Mouse (Mus musculus) olfactory bulb, adult 2 months (tissue): ENCODE results near the gene Nr2f2. TPM values are rescaled to one million over a fixed set of nuclear protein-coding genes. Genes with fewer than 3 reads are reported as not detected.
A peak's percentile ranks its signal among the peaks of the same experiment; 100 is the strongest.

ENCODE experiments used
- H3K27ac ChIP-seq: fragments of 200-500 bp; 2 replicates; pipeline ENCODE4 v1.5.1; 2012; ENCODE audit warnings: low read depth, low read length; ENCODE audit not compliant: insufficient read depth
- H3K4me1 ChIP-seq: fragments of 200-500 bp; 2 replicates; pipeline ENCODE4 v1.6.1; 2012; ENCODE audit warnings: low read length; ENCODE audit not compliant: control insufficient read depth, insufficient read depth
- H3K4me3 ChIP-seq: fragments of 200-500 bp; 2 replicates; pipeline ENCODE4 v1.5.1; 2012; ENCODE audit warnings: mild to moderate bottlenecking, low read depth, low read length, moderate library complexity; ENCODE audit not compliant: insufficient read depth
- CTCF ChIP-seq: fragments of 200-500 bp; IDR thresholded peaks from 2 replicates; pipeline ENCODE4 v1.5.1; 2012; ENCODE audit warnings: low read depth, mild to moderate bottlenecking, low read length, moderate library complexity; ENCODE audit not compliant: insufficient read depth
- POLR2A ChIP-seq: fragments of 200-500 bp; IDR thresholded peaks from 2 replicates; pipeline ENCODE4 v1.6.1; 2012; ENCODE audit warnings: mild to moderate bottlenecking, low read depth, low read length, moderate library complexity; ENCODE audit not compliant: insufficient read depth
- WGBS: fragments of 180-500 bp; shearing (Covaris S2); methylation state at CpG from one replicate; pipeline ENCODE4 v1.1.7; 2018; 5-methylcytosine and 5-hydroxymethylcytosine counted together
- polyA plus RNA-seq: library from polyadenylated mRNA; stranded (reverse); fragments of >200 nt; gene quantifications from 2 replicates; pipeline ENCODE4 v1.2.4, GENCODE M21; 2012; ENCODE audit warnings: low replicate concordance; ENCODE audit not compliant: missing spikeins, insufficient read depth, insufficient read length

Nr2f2 gene
- polyA plus RNA-seq, 1 experiment: not detected

DNA sequence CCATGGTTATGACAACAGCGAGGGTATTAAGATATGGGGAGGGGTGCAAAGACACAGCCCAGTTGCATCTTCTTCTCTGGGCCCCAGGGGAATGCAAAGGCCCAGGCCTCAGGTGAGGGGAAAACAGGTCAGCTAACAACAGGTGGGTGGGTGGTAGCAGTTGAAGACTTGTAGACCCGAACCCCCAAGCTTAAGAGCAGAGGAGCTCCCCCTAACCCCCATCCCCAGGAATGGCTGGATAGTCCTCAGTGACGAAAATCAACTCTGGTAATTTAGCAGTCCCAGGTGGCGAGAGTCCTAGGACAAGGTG, 2.2 kb upstream of the Nr2f2 start:
- Histone ChIP-seq H3K4me1 (peaks cover 2% of the 10 kb centered on the region; the same call in 1 of the 2 replicates), H3K4me3 (no peak overlapping the region), H3K27ac (no peak overlapping the region)
- 10% methylated on average over 4 of the region's 4 CpGs for WGBS
- TF ChIP-seq POLR2A (no peak), CTCF (no peak)

DNA sequence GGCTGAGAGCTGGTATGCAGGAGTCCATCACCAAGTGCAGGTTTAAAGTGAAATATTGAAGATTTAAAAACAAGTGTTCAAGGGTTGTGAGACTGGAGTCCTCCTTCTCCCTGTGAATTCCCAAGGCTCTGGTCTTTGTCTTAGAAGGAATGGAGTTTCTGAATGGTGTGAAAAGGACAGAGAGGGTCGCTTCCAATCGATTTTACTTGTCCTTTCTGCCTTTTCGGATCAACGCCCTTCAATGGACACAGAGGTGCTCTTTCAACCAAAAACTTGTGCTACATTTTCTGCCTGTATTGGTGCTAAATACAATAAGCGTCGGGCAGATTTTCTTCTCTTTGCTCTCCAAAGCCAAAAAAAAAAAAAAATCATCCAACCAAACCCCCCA, 1.7 kb upstream of the Nr2f2 start:
- Histone ChIP-seq H3K4me3 (no peak overlapping the region), H3K27ac (no peak overlapping the region), H3K4me1 (peaks cover 2% of the 10 kb centered on the region; the same call in 1 of the 2 replicates)
- no peak for TF ChIP-seq CTCF
- no peak for TF ChIP-seq POLR2A
- WGBS: 6% methylated on average over 6 of the region's 6 CpGs

DNA sequence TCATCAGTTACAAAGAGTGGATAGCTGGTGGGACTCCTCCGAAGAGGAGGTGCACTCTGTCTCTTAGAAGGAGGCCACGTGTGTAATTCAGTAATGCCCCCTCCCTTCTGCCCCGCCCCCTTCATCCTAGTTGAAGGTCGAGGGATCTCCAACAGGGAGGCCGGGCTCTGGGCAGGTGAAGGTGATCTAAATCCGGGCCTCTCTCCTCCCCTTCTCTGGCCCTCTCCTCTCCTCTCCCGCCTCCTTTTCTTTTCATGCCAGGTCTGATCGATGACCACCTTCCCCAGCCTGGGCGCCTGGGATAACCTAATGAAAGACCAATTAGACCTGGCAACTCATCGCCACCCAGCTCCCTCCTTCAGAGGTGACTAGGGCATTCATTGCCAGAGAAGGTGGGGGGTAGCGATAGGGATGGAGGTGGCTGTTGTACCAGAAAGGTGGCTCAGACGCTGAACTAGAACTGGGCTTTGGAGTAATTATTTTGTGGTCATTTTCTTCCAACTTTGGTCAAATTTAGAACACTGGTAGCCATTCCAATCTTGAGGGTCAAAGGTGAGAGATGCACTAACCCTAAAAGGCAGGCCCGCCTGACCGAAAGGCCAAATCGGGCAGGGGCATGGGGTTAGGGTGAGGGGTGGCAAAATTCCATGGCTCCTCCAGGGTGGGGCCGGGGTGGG, 1.2 kb upstream of the Nr2f2 start:
- Histone ChIP-seq H3K27ac (no peak overlapping the region), H3K4me1 (peaks cover 2% of the 10 kb centered on the region; the same call in 1 of the 2 replicates), H3K4me3 (no peak overlapping the region)
- WGBS: 5% methylated on average over 16 of the region's 16 CpGs
- TF ChIP-seq CTCF (no peak), POLR2A (no peak)

DNA sequence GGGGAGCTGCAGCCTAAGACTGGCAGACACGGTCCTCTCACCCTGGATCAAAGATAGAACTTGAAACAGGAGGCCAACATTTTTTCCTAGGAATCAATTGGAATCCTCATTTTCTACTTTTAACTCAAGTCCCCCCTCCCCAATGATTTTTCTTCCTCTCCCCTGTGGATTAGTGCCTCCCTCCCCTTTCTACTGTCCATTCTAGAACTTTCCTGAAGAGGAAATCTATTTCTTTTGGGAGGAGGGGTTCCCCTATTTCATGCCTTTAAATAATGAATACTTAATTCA, 217 bp upstream of the Nr2f2 start:
- Histone ChIP-seq H3K4me1 (peaks cover 6% of the 10 kb centered on the region), H3K4me3 (no peak overlapping the region; the same call in 1 of the 2 replicates), H3K27ac (0 out of 2 replicates have a peak overlapping the region, but pooled peaks have one; percentile 26)
- TF ChIP-seq POLR2A: no peak
- TF ChIP-seq CTCF: no peak
- 9% methylated on average over 1 of the region's 1 CpGs for WGBS

DNA sequence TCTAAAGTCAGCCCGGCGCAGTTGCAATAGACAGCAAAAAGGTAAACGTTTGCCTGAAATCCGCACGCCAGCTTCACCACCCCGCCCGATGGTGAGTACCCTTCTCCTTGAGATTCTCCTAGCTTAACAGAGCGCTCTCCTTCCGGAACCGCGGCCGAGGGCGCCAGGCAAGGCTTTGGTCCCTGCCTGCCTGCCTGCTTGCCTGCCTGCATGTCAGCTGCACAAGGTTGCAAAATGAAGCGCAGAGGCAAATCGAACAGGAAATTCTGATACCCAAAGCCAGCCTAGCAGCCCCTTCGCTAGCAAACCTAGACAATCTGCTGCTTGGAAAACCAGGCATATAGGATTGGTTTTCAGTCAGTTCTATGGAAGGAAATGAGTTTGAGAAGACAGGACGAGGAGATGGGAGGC, 1.1 kb downstream of the Nr2f2 start:
- WGBS: 2% methylated on average over 17 of the region's 17 CpGs
- Histone ChIP-seq H3K4me1 (peaks cover 16% of the 10 kb centered on the region), H3K4me3 (peak overlapping the region; percentile 36), H3K27ac (peak overlapping the region; percentile 75)
- TF ChIP-seq CTCF: no peak

DNA sequence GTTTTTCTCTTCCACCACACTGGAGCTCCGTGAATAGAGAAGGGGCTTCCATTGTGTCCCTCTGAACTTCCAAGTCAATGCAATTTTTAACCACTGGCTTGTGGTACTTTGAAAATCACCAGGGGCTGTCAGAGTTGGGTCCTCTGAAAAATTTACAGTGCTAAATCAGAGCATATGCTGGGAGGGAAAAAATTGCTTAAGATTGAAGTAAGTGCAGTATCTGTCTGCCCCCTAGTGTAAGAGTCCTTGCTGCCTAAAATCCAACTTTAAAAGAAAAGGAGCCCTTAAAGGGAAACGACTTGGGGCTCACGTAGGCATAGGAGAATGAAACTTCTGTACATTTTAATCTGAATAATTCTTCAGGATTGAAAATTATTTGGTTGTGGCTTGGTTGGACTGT, 1.7 kb downstream of the Nr2f2 start:
- no peak for TF ChIP-seq CTCF
- no peak for TF ChIP-seq POLR2A
- H3K27ac ChIP-seq: no peak overlapping the region
- no peak overlapping the region for H3K4me3 ChIP-seq
- WGBS: 1% methylated on average over 3 of the region's 3 CpGs
- peaks cover 16% of the 10 kb centered on the region for H3K4me1 ChIP-seq

DNA sequence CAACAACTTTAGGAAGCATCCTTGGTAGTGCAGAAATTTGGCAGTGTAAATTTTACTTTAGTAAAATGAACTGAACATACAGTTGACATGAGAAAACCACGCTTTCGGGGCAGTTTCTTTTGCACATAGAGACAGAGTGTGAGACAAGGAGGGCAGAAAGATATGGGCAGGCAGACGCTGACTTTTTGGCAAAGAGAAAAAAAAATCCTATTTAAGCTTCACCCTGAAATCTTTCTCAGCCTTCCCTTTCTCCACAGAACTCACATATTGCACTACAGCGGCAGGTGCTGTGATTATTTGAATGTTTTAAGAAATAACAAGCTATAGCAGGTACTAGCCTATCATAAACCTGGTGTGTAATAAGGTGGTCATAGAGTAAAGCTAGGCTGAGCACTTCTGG, 3.2 kb downstream of the Nr2f2 start:
- H3K4me1 ChIP-seq: peaks cover 20% of the 10 kb centered on the region
- no peak overlapping the region for H3K4me3 ChIP-seq
- TF ChIP-seq CTCF (no peak), POLR2A (no peak)
- WGBS: 13% methylated on average over 4 of the region's 4 CpGs
- no peak overlapping the region for H3K27ac ChIP-seq

DNA sequence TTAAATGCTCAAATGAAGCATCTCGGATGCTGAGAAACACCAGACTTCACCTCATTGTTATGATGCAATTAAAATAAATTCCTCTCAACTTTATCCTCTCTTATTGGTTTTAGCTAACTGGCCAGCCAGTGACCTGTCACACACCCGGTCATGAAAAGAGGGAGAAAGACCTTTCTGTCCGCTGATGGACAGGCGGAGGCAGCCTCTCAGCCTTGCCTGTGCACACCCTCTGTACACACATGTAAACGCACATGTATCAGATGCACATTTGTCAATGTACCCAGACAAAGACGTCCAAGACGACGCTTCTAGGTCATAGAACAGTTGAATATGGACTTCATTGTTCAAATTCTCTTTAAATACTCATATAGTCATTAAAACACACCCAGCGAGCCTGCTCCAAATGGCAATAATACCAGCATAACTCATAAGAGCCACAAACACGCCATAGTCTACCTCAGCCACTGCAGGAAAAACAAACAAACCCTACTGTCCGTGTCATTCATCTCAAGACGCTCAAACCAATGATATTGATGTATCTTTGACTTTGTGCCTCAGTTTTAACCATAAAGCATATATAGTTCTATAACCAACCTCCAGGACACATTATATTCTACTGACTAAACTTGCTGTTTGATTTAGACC, 3.9 kb downstream of the Nr2f2 start:
- WGBS: 7% methylated on average over 12 of the region's 12 CpGs
- no peak for TF ChIP-seq CTCF
- TF ChIP-seq POLR2A: no peak
- Histone ChIP-seq H3K4me3 (no peak overlapping the region), H3K4me1 (peaks cover 20% of the 10 kb centered on the region), H3K27ac (no peak overlapping the region)

DNA sequence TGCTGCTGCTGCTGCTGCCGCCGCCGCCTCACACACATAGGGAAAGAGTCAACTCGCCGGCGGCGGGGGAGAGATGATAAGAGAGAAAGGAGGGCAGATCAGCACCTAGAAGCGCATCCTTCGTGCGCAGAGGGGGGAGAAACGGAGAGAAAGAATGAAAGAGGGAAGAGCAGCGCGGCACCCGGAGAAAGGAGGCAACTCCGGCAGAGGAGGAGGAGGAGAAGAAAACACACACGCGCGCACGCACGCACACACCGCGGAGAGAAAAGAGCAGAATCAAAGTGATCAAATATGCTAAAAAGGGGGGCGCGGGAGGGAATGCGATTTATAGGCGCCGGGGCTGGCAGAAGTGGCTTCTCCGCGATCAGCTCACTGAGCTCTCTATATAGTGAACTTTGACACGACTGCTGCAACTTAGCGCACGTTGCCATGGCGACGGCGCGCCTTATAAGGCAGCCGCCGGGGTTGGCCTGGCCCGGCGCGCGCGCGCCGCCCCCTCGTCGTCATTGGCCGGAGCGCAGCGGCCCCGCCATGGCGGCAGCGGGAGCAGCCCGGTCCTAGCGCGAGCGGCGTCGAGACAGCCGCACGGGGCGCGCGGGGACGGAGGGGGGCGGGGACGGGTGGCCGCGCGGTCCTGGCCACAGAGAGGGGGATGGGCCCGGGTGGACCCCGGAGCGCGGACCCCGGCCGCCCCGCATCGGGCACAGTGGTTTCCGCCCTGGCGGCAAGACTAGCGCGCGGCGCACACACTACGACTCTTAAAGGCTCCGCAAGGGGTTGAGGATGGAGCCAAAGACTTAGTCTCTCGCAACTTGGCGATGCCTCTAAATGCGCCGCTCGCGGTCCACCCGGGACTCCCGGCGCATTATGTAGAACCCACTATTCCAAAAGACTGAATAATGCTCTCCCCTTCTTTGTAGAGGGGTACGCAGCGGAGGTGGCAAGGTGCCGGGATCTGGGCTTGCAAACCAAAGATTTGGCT, 4.9 kb downstream of the Nr2f2 start:
- H3K4me1 ChIP-seq: peaks cover 20% of the 10 kb centered on the region
- H3K27ac ChIP-seq: peak overlapping the region; percentile 64; the same call in 1 of the 2 replicates
- under 1% methylated on average over 98 of the region's 98 CpGs for WGBS
- TF ChIP-seq POLR2A: no peak
- TF ChIP-seq CTCF: no peak
- H3K4me3 ChIP-seq: peak overlapping the region; percentile 83
